Mouse (Mus musculus) embryonic facial prominence, embryonic 15.5 days (tissue): Measurements from ENCODE around the gene Nrg4. TPM values are rescaled to one million over a fixed set of nuclear protein-coding genes. Genes with fewer than 3 reads are reported as not detected.

Experiments
- ATAC-seq: fragments of 200-750 bp; cut with Nextera tagmentation; 2 replicates; pipeline ENCODE4 v1.8.0; 2017; ENCODE audit warnings: low read depth, moderate TSS enrichment; ENCODE audit not compliant: insufficient number of reproducible peaks, low FRiP score, low TSS enrichment
- H3K27ac ChIP-seq: fragments of 300-500 bp; sonication (generic); replicated peaks from 2 replicates; pipeline ENCODE4 v1.5.1; 2015; ENCODE audit warnings: mild to moderate bottlenecking, inconsistent platforms
- H3K27me3 ChIP-seq: fragments of 300-500 bp; sonication (generic); 2 replicates; pipeline ENCODE4 v1.6.1; 2015; ENCODE audit warnings: inconsistent platforms
- H3K36me3 ChIP-seq: fragments of 300-500 bp; sonication (generic); 2 replicates; pipeline ENCODE4 v1.6.1; 2015; ENCODE audit warnings: mild to moderate bottlenecking, inconsistent platforms
- H3K4me1 ChIP-seq: fragments of 300-500 bp; sonication (generic); 2 replicates; pipeline ENCODE4 v1.6.1; 2015; ENCODE audit warnings: inconsistent platforms
- H3K4me2 ChIP-seq: fragments of 300-500 bp; sonication (generic); replicated peaks from 2 replicates; pipeline ENCODE4 v1.6.1; 2015; ENCODE audit warnings: mild to moderate bottlenecking, inconsistent platforms
- H3K4me3 ChIP-seq: fragments of 300-500 bp; sonication (generic); replicated peaks from 2 replicates; pipeline ENCODE4 v1.5.1; 2015; ENCODE audit warnings: mild to moderate bottlenecking, inconsistent platforms
- H3K9ac ChIP-seq: fragments of 300-500 bp; sonication (generic); 2 replicates; pipeline ENCODE4 v1.6.1; 2015; ENCODE audit warnings: inconsistent platforms
- H3K9me3 ChIP-seq: fragments of 300-500 bp; sonication (generic); replicated peaks from 2 replicates; pipeline ENCODE4 v1.6.1; 2016; ENCODE audit warnings: inconsistent platforms
- WGBS: fragments of 180-500 bp; shearing (Covaris S2); methylation state at CpG from one replicate; pipeline ENCODE4 v1.1.7; 2015; 5-methylcytosine and 5-hydroxymethylcytosine counted together
- polyA plus RNA-seq: library from polyadenylated mRNA; unstranded; fragments of >200 nt; fragmentation: Nextera tagmentation; extraction: Ambion mirVana; gene quantifications from 2 replicates; pipeline ENCODE4 v1.2.1, GENCODE M21; 2015

Gene Nrg4
- 1.5 and 1.7 TPM in 2 replicates for polyA plus RNA-seq

DNA sequence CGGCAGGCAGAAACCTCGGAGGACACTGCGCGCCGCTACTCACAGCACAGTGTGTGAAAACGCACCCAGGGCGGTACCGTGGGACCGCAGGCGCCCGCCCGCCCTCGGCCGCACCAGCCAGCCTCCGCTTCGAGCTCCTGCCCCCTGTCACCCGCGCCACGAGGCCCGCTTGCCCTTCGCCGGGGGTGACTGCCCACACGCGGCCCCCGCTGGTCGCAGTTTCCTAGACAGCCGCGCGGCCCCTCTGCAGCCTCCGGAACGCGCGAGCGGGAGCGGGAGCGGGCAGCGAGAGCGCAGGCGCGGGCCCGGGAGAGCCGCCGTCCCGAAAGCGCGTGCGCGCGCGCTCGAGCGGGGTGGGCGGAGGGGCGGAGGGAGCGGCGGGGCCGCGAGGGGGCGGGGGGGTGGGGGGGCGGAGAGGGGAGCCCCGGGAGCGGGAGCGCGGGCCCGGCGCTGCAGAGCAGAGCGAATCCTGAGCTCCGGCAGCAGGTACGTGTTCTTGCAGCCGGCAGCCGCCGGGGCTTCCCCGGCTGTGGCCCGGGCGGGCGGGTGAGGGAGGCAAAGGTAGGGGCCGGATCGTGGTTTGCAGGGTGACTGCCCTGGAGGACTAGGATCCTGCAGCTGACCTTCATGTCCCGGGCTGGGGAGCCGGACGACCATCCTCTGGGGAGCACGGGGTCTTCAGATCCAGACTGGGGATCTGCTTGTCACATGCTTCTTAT, at the start of gene Nrg4, which contains the start of gene Tmem266:
Nrg4 (minus strand) TSS at position 330 of the 719 bp plus-strand sequence.
Tmem266 (plus strand) TSS at position 399 of the 719 bp plus-strand sequence.
- 0% methylated on average over 42 of the region's 82 CpGs for WGBS
- H3K27me3 ChIP-seq: peaks cover 45% of the 10 kb centered on the region
- ATAC-seq: peak; percentile 82

DNA sequence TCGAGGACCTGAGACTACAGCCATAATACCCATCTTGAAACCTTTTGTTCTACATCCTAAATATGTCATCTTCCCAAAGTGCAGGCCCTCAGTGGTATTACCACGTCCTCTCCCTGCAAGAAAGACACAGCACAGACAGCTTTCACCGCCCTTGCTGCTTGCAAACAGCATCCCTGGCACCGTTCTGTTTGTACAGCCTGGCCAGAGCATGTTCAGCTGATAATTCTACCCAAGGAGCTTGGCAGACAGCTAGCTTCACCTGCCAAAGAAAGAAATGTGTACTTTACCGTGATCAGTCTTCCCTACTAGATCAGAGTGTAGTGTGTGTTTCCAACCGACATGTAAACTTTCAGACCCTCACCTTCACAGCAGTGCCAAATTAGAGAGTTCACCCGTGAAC, 45.3 kb upstream of the Nrg4 start:
- H3K4me3 ChIP-seq: no peak overlapping the region
- no peak overlapping the region for H3K4me2 ChIP-seq
- H3K27ac ChIP-seq: no peak overlapping the region
- no peaks in the 10 kb centered on the region for H3K4me1 ChIP-seq
- 77% methylated on average over 7 of the region's 7 CpGs for WGBS
- no peak overlapping the region for H3K9ac ChIP-seq
- no peaks in the 10 kb centered on the region for H3K9me3 ChIP-seq
- ATAC-seq: no peak
- no peaks in the 10 kb centered on the region for H3K27me3 ChIP-seq
- no peaks in the 10 kb centered on the region for H3K36me3 ChIP-seq

More for the DNA sequence above, at the start of gene Nrg4, which contains the start of gene Tmem266:
- no peaks in the 10 kb centered on the region for H3K9me3 ChIP-seq
- peak within 1 kb of the TSS; percentile 61 for H3K4me3 ChIP-seq
- H3K9ac ChIP-seq: peak within 1 kb of the TSS; percentile 60
- peaks cover 21% of the 10 kb centered on the region for H3K4me1 ChIP-seq
- H3K36me3 ChIP-seq: no peaks in the 10 kb centered on the region
- no peak within 1 kb of the TSS for H3K27ac ChIP-seq
- H3K4me2 ChIP-seq: peak within 1 kb of the TSS; percentile 86

DNA sequence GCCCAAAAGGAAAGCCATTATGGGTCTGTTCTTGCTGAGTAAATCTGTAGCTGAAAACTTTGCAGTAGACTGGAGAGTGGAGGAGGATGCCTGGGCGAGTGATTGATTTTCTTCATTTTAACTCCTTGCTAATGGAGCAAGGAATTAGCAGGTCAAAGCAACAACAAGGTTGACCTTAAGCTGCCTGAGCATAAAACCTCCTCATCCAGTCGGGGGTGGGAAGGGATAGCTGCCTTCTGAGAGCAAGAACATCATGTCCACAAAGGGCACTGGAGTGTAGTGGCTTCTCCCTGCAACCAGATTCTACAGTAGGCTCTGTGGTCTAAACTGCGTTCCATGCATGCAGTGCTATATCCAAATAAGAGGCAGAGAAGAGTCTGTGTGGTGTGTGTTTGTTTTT, 41.4 kb upstream of the Nrg4 start:
- no peaks in the 10 kb centered on the region for H3K36me3 ChIP-seq
- 61% methylated on average over 3 of the region's 3 CpGs for WGBS
- H3K4me3 ChIP-seq: no peak overlapping the region
- no peaks in the 10 kb centered on the region for H3K27me3 ChIP-seq
- H3K4me2 ChIP-seq: no peak overlapping the region
- no peak overlapping the region for H3K9ac ChIP-seq
- no peak for ATAC-seq
- no peaks in the 10 kb centered on the region for H3K4me1 ChIP-seq
- H3K27ac ChIP-seq: no peak overlapping the region
- H3K9me3 ChIP-seq: no peaks in the 10 kb centered on the region

DNA sequence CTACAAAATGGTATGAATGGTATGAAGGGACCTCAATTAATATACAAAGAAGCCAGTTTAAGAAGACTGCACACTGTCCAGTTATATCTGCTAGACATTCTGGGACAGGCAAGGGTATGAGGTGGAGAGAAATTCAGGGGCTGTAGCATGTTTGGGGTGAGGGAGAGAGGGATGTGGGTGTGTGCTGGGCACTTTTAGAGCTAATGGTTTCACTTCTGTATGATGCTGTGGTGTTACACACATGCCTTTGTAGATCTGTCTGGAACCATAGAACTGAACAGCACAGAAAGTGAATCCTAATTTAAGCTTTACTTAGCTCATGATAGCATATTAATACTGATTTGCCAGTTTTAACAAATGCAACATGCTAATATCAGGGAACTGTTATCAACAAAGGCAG, 37.1 kb upstream of the Nrg4 start:
- no peaks in the 10 kb centered on the region for H3K36me3 ChIP-seq
- no peaks in the 10 kb centered on the region for H3K27me3 ChIP-seq
- no peaks in the 10 kb centered on the region for H3K9me3 ChIP-seq
- H3K9ac ChIP-seq: no peak overlapping the region
- no peak for ATAC-seq
- no peak overlapping the region for H3K4me3 ChIP-seq
- H3K27ac ChIP-seq: no peak overlapping the region
- no peak overlapping the region for H3K4me2 ChIP-seq
- H3K4me1 ChIP-seq: no peaks in the 10 kb centered on the region

DNA sequence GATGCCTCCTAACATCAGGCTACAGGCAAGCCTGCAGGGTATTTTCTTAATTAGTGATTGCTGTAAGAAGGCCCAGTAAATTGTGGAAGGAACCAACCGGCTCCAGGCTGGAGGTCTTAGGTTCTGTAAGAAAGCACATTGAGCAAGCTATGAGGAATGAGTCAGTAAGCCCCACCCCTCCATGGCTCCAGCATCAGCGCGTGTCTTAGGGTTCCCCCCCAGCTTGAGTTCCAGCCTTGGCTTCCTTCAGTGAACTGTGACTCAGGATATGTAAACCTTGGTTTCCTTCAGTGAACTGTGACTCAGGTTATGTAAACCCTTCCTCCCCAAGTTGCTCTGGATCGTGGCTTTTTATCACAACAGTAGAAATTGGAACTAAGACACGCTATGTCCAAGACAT, 35.3 kb upstream of the Nrg4 start:
- ATAC-seq: no peak
- WGBS: 74% methylated on average over 5 of the region's 5 CpGs
- H3K27me3 ChIP-seq: no peaks in the 10 kb centered on the region

DNA sequence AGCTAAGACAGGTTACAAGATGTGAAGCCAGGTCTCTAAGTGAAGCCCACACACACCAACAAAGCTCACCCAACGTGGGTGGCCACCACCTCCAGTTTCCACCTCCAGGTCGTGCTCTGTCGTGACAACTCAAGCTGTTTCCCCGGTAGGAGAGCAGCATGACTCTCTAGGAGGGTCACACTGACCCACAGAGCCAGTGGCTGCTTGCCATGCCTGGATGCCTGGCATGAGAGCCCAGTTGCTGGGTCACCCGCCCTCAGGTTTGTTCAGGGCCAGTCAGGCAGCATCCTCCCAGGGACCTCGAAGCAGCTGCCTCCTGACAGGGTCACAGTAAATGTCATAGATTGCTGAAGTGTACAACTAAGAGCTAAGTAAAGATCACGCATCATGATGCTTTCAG, 34.2 kb upstream of the Nrg4 start:
- Histone ChIP-seq H3K9ac (no peak overlapping the region), H3K36me3 (no peaks in the 10 kb centered on the region), H3K27me3 (no peaks in the 10 kb centered on the region), H3K4me1 (no peaks in the 10 kb centered on the region), H3K4me2 (no peak overlapping the region), H3K27ac (no peak overlapping the region), H3K9me3 (no peaks in the 10 kb centered on the region), H3K4me3 (no peak overlapping the region)
- no peak for ATAC-seq
- 61% methylated on average over 7 of the region's 7 CpGs for WGBS

More for the DNA sequence above, 35.3 kb upstream of the Nrg4 start:
- Histone ChIP-seq H3K9ac (no peak overlapping the region), H3K4me3 (no peak overlapping the region), H3K27ac (no peak overlapping the region), H3K4me1 (no peaks in the 10 kb centered on the region), H3K36me3 (no peaks in the 10 kb centered on the region), H3K9me3 (no peaks in the 10 kb centered on the region), H3K4me2 (no peak overlapping the region)

DNA sequence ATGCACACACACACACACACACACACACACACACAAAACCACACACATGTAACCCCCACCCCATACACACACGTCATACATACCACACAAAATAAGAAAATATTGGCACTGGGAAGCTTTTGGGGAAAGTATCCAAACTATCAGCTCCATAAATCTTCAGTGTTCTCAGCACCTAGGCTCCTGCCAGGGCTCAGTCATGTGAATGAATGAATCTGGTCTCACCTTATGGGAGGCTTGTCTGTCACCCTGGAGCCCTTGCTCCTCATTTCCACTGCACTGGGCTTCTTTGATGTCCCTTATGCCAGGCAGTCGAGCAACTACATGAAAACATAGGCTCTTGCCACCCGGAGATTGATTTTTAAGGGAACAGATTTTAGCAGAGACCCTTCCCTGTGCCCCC, 33.7 kb upstream of the Nrg4 start:
- no peak overlapping the region for H3K27ac ChIP-seq
- no peak overlapping the region for H3K9ac ChIP-seq
- no peaks in the 10 kb centered on the region for H3K9me3 ChIP-seq
- no peaks in the 10 kb centered on the region for H3K27me3 ChIP-seq
- H3K4me1 ChIP-seq: no peaks in the 10 kb centered on the region
- H3K4me3 ChIP-seq: no peak overlapping the region
- no peak for ATAC-seq
- 71% methylated on average over 3 of the region's 3 CpGs for WGBS
- no peak overlapping the region for H3K4me2 ChIP-seq
- no peaks in the 10 kb centered on the region for H3K36me3 ChIP-seq

DNA sequence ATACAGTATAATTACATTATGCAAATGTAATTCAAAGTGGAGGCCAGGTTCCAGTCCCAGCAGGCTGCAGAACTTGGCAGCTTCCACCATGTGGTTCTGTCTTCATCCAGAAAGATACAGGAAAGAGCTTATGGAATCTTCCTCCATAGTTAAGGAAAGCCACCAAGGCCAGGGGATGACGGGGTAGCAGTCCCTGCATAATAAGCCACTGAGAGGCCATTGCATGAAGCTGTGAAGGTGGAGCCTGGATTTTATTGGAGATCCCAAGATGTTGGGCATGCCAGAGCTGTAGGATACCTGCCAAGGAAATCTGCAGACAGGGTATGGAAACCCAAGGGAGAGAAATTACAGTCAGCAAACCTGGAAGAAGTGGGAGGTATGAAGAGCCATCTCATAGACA, 30.5 kb upstream of the Nrg4 start:
- no peaks in the 10 kb centered on the region for H3K9me3 ChIP-seq
- H3K4me1 ChIP-seq: no peaks in the 10 kb centered on the region
- H3K27ac ChIP-seq: no peak overlapping the region
- 69% methylated on average over 1 of the region's 1 CpGs for WGBS
- no peak overlapping the region for H3K4me3 ChIP-seq
- H3K4me2 ChIP-seq: no peak overlapping the region
- no peaks in the 10 kb centered on the region for H3K36me3 ChIP-seq
- H3K9ac ChIP-seq: no peak overlapping the region
- ATAC-seq: no peak
- H3K27me3 ChIP-seq: no peaks in the 10 kb centered on the region

DNA sequence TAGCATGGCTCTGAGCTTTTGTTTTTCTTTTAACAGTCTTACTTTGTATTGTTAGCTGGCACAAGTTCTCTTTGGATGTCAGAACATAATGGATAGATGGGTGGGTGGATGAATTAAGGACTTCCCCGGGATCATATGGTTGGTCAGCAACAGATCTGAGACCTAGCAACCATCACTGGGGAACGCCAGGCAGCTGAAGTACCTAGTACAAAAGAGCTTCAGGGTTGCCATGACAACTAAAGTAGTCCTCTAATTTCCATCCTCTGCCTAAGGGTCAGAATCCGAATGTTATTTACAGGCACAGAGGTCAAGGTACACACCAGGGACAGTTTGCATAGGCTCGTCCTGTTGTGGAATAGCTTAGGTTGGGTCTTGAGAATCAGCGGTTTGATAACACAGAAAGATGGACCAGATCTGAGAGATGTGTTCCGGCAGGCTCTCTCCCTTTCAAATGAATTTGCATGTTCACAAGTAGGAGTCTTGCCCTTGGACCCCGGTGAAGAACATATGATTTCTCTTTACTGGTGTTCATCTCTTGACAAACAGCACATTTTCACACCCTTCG, 28.7 kb upstream of the Nrg4 start:
- no peaks in the 10 kb centered on the region for H3K36me3 ChIP-seq
- WGBS: 63% methylated on average over 8 of the region's 8 CpGs
- H3K9me3 ChIP-seq: no peaks in the 10 kb centered on the region
- no peak overlapping the region for H3K9ac ChIP-seq
- H3K4me1 ChIP-seq: no peaks in the 10 kb centered on the region
- no peak overlapping the region for H3K4me2 ChIP-seq
- ATAC-seq: no peak
- H3K27me3 ChIP-seq: no peaks in the 10 kb centered on the region
- H3K4me3 ChIP-seq: no peak overlapping the region
- no peak overlapping the region for H3K27ac ChIP-seq

DNA sequence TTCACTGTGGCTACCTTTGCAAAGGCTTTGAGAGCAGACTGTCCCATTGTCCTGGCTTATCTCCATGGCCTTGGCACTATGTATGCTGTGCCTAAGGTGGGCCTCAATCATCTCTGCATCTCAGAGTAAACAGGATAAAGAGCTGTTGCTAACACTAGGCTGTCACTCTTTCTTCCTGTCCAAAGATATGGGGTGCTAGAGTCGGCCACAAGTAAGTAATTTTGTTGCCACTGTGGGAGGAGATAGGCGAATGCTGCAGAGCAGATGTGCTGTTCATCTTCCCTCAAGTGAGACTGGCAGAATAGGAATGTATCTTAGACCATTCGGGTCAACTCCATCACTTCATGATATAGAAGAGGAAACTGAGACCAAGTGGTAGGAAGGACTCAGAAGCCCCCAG, 28.0 kb upstream of the Nrg4 start:
- H3K4me2 ChIP-seq: no peak overlapping the region
- H3K36me3 ChIP-seq: no peaks in the 10 kb centered on the region
- no peaks in the 10 kb centered on the region for H3K27me3 ChIP-seq
- no peak overlapping the region for H3K9ac ChIP-seq
- 70% methylated on average over 3 of the region's 3 CpGs for WGBS
- H3K4me3 ChIP-seq: no peak overlapping the region
- no peaks in the 10 kb centered on the region for H3K9me3 ChIP-seq
- no peak for ATAC-seq
- H3K4me1 ChIP-seq: no peaks in the 10 kb centered on the region
- no peak overlapping the region for H3K27ac ChIP-seq

DNA sequence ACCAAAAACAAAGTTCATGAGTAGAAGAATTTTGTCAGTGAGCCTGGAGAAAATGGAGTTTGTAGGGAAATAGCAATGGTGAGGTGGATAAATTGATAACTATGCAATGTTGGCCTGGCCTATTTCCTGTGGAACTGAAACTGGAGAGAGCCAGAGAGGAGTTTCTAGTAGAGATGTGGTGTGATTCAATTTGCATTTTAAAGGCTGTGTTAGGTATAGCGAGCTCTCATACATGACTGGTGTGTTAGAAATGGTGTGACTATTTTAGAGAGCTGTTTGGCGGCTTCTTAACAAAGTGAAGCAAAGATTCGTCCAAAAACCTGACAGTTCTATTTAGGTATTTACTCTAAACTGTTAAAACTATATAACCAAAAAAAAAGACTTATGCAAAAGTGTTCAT, 22.0 kb upstream of the Nrg4 start:
- 79% methylated on average over 3 of the region's 3 CpGs for WGBS
- no peaks in the 10 kb centered on the region for H3K36me3 ChIP-seq
- no peak for ATAC-seq
- H3K9ac ChIP-seq: no peak overlapping the region
- no peaks in the 10 kb centered on the region for H3K9me3 ChIP-seq
- H3K4me2 ChIP-seq: no peak overlapping the region
- no peak overlapping the region for H3K4me3 ChIP-seq
- H3K4me1 ChIP-seq: no peaks in the 10 kb centered on the region
- H3K27me3 ChIP-seq: no peaks in the 10 kb centered on the region
- H3K27ac ChIP-seq: no peak overlapping the region

DNA sequence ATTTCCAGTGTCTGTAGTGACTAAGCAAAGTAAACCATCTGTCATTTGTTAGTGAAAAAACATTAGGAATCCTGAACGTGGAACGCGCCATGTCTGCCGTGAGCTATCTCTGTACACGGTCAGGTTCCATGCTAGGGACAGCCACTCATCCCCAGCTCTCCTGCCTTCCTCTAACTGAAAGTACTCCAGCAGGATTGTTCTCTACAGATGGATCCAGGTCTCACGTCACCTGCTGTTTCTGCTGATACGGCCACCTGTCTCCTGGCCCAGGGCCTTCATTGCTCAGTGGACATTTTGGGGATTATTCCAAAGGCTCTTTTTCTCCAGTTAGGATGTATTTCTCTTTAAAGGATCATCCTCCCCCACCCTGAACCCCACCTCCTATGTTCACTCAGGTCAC, 18.7 kb upstream of the Nrg4 start:
- Histone ChIP-seq H3K9ac (no peak overlapping the region), H3K4me3 (no peak overlapping the region), H3K4me1 (no peaks in the 10 kb centered on the region), H3K36me3 (no peaks in the 10 kb centered on the region), H3K9me3 (no peaks in the 10 kb centered on the region), H3K27ac (no peak overlapping the region), H3K27me3 (no peaks in the 10 kb centered on the region), H3K4me2 (no peak overlapping the region)
- WGBS: 86% methylated on average over 7 of the region's 7 CpGs
- ATAC-seq: no peak
